Mouse (Mus musculus): ENCODE data around the gene Art3. TPM values are rescaled to one million over a fixed set of nuclear protein-coding genes. Genes with fewer than 3 reads are reported as not detected.

Gene Art3
- total RNA-seq, 2 experiments from 2014 or later = 284 to 319 TPM

GRCm38 (mm10) chr5:92424126-92424525, 92.5 kb downstream of the Art3 start:
- DNase-seq = no peak

- no peak for DNase-seq
Observed at GRCm38 (mm10) chr5:92430723-92431122, 99.1 kb downstream of the Art3 start.

GRCm38 (mm10) chr5:92431611-92432010, 100.0 kb downstream of the Art3 start:
- no peak for DNase-seq

DNA sequence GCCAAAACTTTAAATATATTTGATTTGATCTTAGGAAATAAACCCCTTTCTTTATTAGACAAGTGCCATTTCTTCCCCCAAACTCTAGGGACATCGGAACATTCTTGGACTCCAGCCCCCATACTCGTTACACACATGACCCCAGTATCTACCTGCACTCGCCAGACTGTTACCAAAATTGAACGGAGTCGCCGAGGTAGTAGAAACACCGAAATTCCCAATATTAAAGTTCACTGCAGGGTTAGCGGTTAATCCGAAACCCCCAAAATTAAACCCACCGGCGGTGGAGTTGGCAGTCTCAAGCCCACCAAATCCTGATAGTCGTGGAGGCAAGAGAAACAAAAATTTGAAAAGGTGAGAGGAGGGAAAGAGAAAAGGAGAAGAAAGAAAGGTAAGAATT, 102.4 kb downstream of the Art3 start:
- no peak for DNase-seq

DNA sequence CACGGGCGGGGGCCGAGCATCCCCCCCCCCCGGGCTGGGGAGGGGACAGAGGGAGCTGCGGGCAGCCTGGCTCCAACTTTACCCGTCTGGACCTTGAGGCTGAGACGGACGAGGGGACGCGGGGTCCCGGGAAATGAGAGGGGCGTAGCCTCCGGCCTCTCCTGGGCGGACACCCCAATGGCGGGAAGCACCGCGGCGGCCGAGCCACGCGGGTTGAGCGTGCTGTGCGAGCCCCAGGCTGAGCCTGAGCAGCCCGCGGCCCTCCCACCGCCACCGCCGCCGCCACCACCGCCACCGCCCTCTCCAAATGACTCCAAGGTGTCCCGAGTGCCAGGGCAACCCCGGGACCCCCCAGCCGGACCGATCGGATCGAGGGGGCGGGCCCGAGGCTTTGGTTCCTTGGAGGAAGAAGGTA, 103.0 kb downstream of the Art3 start:
- no peak for DNase-seq

DNA sequence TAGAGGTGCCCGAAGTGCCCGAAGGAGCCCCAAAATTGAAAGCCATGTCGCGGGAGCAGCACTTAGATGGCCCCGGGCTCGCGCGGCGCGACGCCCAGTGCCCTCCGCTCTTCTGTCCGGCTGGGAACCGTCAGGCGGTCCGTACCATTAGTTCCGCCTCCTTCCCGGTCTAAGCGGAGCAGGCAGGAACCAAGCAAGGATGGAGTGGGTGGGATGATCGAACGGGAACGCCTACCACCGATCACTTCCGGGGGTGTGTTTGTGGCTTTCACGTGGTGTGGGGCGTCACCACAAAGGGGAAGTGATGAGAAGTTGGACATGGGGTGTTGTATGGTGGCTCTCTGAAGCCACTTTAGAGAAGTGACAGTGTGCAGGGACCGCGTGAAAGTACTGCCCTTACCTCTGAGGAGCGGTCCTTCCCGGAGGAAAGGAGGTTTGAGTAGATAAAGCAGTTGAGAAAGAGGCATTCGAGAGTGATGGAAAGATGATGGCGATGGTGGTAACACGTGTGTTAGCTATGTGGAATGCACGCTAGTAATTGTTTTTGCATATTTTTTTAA, 103.5 kb downstream of the Art3 start, which contains the start of gene Nup54:
Gene Nup54 (minus strand): TSS at position 195 of the 560 bp plus-strand sequence.
- peak; percentile 96 for DNase-seq

DNA sequence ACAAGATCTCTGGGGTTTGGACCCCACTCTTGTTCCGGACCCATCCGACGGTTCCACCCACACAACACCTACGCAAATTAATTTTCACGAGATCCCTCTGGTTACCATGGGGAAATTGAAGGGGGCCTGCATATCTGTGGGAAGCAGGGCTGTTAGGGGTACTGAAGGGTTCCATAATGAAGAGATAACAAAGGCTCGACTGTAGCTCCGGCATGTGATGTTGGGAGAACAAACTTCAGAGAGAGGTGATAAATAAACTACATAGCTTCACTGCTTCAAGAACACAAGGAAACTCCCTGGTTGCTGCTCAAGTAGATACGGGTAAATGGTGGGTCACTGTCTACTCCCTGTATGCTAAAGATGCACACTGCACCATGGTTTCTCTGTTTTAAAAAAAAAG, 106.9 kb downstream of the Art3 start:
- no peak for DNase-seq

- DNase-seq = peak; percentile 59
Observed at GRCm38 (mm10) chr5:92441494-92441893, 109.9 kb downstream of the Art3 start.

DNA sequence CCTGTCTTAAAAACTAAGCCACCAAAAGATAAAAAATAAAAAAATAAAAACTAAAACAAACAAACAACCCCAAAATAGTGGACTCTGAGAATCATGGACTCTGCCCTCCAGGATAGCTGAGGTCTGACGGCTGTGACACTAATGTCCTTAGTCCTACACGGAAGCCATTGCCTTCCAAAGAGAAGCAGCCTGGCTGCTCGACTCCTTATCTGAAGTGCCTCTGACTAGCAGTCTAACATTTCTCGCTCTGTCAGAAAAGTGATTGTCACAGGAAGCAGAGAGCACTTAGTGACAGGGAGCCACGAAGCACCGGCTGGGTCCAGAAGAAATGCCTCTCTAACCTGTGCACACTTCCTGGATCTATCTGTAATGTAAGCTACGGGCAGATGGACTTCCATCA, 111.3 kb downstream of the Art3 start:
- peak; percentile 12 for DNase-seq

GRCm38 (mm10) chr5:92445016-92445415, 113.4 kb downstream of the Art3 start:
- DNase-seq = no peak

DNA sequence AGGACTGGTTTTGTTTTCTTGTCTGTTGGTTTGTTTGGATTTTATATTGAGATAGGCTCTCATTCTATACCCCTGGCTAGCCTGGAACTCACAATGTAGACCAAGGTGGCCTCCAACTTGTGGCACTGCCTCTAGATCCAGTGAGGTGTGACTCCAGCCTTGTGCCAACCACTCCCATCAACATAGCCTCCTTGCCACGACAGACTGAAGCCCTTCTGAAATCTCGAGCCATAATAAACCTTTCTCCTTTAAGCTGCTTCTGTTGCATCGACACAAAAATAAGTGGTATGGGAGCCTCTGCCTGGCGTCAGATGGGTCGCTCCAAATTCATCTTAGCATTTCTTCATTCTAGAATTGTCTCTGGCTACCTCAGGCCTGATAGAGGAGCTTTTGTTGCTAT, 115.1 kb downstream of the Art3 start:
- DNase-seq = no peak

- no peak for DNase-seq
Observed at GRCm38 (mm10) chr5:92452876-92453275, 121.2 kb downstream of the Art3 start.

DNA sequence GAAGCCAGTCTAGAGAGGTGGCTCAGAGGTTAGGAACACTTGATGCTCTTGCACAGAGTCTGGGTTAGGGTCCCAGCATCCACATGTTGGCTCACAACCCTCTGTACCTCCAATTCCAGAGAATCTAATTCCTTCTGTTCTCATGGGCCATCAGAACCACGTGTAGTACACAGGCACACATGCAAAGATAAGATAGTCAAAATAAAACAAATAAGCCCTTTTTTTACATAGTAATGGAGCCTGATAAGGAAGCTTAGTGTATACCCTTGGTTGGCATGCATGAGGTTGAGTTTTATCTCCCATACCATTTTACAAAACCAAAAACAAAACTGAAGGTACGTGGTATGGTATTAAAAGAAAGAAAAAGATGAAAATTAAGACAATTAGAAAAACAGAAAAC, 125.8 kb downstream of the Art3 start:
- DNase-seq = no peak

GRCm38 (mm10) chr5:92458726-92459125, 127.1 kb downstream of the Art3 start:
- no peak for DNase-seq

DNA sequence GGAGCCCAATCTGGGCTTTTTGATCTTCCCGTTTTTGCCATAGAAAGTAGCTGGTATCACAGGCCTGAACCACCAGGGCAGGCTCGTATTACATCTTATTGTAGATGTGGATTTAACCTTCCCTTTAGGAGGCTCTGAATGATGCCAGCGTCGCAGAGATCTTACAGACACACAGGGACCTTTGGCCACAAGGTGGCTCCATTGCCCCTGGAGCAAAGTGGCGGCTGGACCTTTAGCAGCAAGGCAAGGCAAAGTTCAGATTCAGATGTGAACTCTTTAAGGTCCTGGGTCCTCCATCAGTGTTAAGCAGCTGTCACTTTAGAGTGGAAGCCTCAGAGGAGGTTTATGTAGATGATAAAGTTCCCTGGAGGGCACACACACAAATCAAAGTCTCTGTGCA, 129.7 kb downstream of the Art3 start:
- DNase-seq = peak; percentile 81

Small RNA genes within 50 kb of the gene (microRNA-seq; reads per million reads assigned to microRNA genes)
- 0 reads per million in 2 experiments for gene Mir6415

Other genes starting within 250 kb of the Art3 start
- 10 to 100 TPM; 81.1 to 82.9 TPM for gene G3bp2, start 248.1 kb upstream of the Art3 start, total RNA-seq (2021)
- gene Uso1, start 193.9 kb upstream of the Art3 start, total RNA-seq (2021) = 10 to 100 TPM; 46.4 to 47.3 TPM
- not detected for gene U90926, start 116.4 kb upstream of the Art3 start, total RNA-seq (2021)
- gene Ppef2, start 75.5 kb upstream of the Art3 start, total RNA-seq (2021) = not detected
- gene Naaa, start 53.7 kb upstream of the Art3 start, total RNA-seq (2021) = 10 to 100 TPM in 1 of 2 experiments, 1 to 10 TPM in 1; 9.9 to 11.3 TPM
- gene Sdad1, start 21.3 kb upstream of the Art3 start, total RNA-seq (2021) = 10 to 100 TPM; 20.0 to 21.7 TPM
- under 1 TPM; 0.26 to 0.74 TPM for gene Cxcl9, start 3.7 kb upstream of the Art3 start, total RNA-seq (2021)
- under 1 TPM in 1 of 2 experiments, not detected in 1; 0.47 TPM for gene Cxcl10, start 17.1 kb downstream of the Art3 start, total RNA-seq (2021)
- gene Nup54, start 103.4 kb downstream of the Art3 start, total RNA-seq (2021) = 10 to 100 TPM; 29.0 to 29.2 TPM
- gene Scarb2, start 175.0 kb downstream of the Art3 start, total RNA-seq (2021) = 10 to 100 TPM; 83.8 to 88.7 TPM
- gene Fam47e, start 223.2 kb downstream of the Art3 start, total RNA-seq (2021) = not detected